Mouse (Mus musculus): ENCODE results near the gene Gm10644. TPM values are rescaled to one million over a fixed set of nuclear protein-coding genes. Genes with fewer than 3 reads are reported as not detected.

Gene Gm10644
- total RNA-seq, 1 experiment from 2014 or later: 0.10 TPM

DNA sequence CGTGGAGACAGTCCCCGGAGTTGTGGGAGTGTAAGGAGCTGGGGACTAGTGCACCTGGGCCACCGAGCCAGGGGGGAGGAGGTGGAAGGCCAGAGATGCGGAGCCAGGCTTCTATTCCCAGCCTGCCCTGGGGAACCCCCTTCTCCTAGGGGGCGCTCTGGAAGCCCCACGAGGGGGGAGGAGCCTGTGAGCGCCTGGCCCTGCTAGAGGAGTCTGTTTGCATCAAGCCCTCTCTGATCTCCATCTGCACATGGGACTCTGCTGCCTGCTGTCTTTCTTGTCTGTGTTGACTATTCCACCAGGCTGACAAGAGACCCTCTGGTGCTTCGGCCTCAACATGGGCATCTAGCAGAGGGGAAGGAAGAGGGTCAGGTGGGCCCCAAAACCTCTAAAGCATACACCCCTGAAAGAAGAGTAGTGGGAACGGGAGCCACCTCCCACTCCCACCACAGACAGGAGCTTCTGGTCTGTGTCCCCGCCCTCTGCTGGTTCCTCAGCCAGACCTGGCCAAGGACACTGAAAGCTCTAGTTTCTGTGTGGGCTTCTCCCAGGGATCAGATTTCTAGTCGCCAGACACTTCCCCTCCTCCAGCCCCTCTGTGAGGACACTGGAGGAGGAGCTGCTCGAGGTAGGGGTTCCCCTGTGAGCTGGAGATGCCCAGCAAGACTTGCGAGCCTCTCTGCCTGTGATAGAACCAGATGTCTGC, 51.9 kb downstream of the Gm10644 start:
- ATAC-seq (replicated peaks; ENCODE audit: insufficient number of reproducible peaks, low FRiP score, low TSS enrichment, poor library complexity, severe bottlenecking): no peak

DNA sequence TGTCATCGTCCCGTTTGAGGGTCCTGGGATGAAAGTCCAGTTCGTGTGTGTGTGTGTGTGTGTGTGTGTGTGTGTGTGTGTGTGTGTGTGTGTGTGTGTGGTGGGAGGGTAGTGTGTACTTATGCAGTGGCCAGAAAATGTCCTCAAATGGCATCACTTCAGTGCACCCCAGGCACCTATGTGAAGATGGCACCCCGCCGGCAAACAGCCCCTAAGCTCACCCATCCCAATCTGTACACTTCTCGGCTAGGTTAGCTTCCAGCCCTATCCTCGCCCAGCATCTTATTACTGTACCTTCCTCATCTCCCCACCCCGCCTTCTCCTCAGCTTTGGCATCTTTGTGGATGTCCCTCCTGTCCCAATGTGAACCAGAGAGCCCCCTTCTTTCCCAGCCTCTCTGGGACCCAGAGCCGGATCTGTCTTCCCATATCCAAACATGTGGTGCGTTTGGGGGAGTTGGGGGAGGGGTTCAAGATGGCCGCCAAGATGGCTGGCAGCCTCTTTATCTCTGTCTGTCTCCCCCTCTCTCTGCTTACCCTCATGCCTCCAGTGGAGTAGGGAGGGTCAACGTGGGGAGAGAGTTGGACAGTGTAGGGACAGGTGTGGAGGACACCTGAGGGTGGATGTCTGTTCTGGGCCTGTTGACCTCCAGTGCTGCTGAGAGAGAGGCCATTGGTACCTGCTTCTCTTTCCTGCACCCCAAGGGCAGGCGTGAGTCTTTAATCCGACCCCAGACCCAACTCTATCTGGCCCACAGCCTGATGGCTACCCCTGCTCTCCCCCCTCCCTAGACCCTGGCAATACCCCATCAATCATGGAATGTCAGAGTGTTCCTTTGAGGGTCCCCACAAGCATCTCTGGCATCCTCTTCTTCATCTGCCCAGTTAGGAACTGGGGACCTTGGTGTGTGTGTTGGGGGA, 53.2 kb downstream of the Gm10644 start:
- no peak for ATAC-seq (replicated peaks; ENCODE audit: insufficient number of reproducible peaks, low FRiP score, low TSS enrichment, poor library complexity, severe bottlenecking)

DNA sequence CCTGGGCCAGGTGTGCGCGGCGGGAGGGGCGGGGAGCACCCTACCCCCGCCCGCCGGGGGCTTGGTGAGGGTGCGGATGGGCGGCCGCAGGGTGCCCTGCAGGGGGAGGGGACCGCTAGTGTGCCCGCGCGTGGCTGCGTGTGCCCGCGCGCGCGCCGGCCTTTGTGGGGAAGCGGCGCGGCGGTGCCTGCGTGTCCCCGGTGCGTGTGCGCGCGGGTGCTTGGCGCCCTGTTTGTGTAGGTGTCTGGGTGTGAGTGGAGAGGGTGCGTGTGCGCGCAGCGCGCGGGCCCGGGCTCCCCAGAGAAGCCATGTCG, 54.1 kb downstream of the Gm10644 start:
- ATAC-seq (replicated peaks; ENCODE audit: insufficient number of reproducible peaks, low FRiP score, low TSS enrichment, poor library complexity, severe bottlenecking): no peak

DNA sequence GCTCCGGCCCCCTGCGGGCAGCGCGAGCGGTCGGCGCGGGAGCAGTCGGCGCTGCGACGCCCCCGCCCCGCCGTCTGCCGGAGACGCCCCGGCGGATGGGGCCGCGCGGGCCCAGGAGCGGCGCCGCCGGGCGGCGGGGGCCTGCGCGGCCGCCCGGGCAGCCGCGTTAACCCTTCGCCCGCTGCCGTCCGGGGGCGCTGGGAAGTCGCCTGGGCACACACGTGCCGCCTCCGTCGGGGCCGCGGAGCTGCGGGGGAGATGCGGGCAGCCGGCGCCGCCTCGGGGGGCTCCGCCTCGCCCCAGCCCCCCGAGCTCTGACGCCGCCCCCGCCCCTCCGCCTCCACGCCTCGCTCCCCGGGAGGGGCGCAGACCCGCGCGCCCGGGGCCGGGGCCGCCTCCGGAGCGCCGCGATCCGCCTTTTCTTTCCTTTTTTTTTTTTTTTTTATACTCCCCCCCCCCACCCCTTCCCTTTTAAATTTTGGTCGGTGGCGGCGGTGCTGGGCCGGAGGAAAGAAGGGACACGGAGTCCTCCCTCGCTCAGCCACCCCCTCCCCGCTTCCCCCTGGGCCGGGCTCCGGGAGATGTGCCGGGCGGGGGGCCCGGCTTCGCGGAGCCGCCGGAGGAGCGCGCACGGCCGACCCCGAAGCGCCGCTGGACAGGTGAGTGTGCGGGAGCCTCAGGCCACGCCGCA, 54.6 kb downstream of the Gm10644 start:
- ATAC-seq (replicated peaks; ENCODE audit: insufficient number of reproducible peaks, low FRiP score, low TSS enrichment, poor library complexity, severe bottlenecking): no peak

DNA sequence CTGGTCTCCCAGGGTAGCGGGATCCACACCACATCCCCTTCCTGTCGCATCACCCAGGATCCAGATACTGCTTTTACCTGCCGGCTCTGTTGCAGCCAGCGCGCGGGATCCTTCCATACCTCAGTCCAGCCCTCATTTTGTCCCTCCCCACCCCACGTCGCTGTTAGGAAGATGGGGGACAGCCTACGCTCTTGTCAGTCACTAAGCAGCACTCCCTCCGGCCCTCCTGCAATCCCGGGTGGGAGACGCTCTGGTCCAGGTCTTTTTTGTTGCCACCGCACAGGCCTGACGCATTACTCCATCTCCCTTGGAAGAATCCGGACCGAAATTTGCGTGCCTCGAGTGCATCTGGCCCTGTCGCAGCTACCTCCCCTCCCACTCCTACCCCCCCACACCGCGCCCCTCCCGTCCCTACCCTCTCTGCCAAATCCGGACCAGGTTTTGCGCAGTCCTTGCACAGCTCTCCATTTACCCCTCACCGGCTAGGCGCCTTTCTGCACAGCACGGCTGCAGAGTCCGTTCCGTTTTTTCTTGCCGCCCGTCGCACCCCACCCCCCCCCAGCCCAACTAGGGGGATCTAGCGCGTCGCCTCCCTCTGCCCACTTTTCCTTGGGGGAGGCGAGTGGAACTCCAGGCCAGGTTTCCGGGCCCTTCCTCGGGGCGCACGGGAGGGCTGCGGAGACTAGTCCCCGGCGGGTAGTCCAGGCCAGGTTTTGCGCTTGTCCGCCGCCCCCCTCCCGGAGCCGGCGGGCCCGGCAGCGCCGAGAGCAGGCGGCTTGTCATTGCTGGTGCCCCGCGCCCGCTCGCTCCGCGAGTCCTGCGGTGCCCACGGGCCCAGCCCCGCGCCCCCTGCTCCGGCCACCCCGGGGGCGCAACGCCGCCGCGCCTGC, 55.4 kb downstream of the Gm10644 start, which contains the start of gene Adgrl1:
TSS of gene Adgrl1 (plus strand) at position 743 of the 890 bp plus-strand sequence.
- ATAC-seq (replicated peaks; ENCODE audit: insufficient number of reproducible peaks, low FRiP score, low TSS enrichment, poor library complexity, severe bottlenecking): peak; percentile 27

DNA sequence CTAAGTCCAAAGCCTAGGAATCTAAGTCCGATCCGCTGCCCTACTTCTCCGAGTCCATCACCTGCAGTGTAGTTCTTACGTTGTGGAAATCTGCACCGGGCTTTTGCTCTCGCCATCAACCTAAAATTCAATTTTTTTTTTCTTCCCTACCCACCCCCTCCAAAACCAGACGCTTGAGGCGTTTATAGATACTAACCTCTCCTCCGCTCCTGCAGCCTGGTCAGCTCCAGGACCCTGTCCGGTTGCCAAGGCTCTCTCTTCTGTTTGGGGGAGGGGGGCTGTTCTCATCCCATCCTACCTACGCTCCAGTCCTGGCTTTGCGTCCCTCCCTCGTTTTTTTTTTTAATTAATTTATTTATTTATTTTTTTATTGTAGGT, 56.0 kb downstream of the Gm10644 start:
- no peak for ATAC-seq (replicated peaks; ENCODE audit: insufficient number of reproducible peaks, low FRiP score, low TSS enrichment, poor library complexity, severe bottlenecking)

DNA sequence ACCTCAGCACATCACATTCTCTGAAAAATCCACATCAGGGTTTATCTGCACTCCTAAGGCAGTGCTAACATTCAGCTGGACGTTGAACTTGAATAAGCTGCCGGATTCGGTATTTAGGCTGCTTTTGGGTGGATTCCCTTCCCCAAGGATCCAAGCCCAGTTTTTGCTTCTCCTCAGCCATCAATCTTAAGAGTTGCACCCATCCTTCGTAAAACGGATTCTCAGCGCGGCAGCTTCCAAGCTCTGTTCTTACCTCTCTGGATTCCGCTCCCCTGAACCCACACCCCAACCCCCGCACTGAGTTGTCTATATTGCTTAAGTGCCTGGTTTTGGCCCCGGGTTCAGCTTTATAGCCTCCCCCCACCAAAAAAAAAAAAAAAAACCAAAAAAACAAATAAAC, 56.5 kb downstream of the Gm10644 start:
- ATAC-seq (replicated peaks; ENCODE audit: insufficient number of reproducible peaks, low FRiP score, low TSS enrichment, poor library complexity, severe bottlenecking): no peak

DNA sequence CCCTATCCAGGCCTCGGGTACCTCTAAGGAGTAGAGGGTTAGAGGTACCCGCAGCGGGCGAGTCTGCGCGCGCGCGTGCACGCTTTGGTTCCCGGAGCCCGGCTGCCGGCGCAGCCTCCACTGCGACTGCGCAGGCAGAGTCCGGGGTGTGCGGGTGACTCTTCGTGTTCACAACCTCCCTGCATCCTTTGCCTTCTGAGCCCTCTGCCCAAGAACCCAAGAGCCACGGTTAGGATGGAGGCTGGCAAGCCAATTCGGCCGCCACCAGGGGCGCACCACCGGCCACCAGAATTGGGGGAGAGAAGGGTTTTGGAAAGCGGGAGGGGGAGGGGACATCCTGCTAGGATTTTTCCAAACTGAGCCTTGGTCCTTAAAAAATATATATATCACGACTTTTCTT, 57.8 kb downstream of the Gm10644 start:
- no peak for ATAC-seq (replicated peaks; ENCODE audit: insufficient number of reproducible peaks, low FRiP score, low TSS enrichment, poor library complexity, severe bottlenecking)

DNA sequence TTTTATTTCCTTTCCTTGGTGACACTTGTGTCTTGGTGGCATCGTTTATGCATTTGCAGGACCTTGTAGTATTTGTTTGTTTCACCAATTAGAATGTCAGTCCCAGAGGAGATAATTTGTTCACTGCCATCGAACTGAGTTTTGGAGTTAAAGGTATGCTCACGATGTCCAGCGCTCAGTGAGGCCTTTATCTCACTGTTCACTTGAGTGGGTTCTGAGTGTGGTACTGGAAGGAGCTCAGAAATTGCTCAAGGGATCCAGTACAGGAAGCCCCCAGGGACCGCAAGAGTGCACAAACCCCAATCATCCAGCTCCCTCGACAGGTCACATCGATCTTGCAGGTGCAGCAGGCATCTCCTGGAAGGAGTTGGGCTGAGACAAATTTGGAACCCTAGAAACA, 58.5 kb downstream of the Gm10644 start:
- ATAC-seq (replicated peaks; ENCODE audit: insufficient number of reproducible peaks, low FRiP score, low TSS enrichment, poor library complexity, severe bottlenecking): no peak

DNA sequence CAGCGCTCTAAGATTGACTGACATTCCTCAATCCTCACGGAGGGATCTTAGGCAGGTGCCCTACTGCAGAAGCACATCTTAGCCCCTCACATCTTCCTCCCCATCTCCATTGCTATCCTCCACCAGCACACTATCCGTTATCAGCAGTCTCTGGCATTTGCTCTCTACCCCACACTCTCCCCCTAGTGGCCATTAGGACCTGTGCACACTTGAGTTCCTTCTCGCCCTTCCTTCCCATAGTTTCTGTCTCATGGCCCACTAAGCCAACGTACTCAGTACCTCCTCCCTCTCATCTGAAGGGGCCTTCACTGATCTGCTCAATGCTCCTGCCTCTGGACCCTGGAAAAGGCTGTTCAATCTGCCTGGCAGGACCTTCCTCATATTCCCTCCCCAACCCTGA, 59.1 kb downstream of the Gm10644 start:
- peak; percentile 53 for ATAC-seq (replicated peaks; ENCODE audit: insufficient number of reproducible peaks, low FRiP score, low TSS enrichment, poor library complexity, severe bottlenecking)

DNA sequence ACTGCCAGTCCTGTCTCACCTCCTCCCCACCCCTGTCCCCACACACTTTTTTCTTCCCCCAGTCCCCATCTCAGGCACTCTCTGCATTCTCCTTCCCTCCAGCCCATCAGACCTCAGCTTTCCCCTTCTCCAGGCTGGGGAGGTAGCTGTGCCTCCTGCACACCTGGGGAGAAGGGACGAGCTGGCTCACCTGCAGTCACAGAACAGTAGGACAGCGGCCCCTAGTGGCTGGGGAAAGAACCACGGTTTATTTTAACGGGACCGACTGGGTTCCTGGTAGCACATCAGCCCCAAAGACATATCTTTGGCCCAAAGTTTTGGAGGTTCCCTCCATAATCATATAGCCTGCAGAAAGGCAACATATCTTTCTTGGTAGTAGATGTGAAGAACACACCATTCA, 61.1 kb downstream of the Gm10644 start:
- ATAC-seq (replicated peaks; ENCODE audit: insufficient number of reproducible peaks, low FRiP score, low TSS enrichment, poor library complexity, severe bottlenecking): peak; percentile 50; the same call in 1 of the 2 replicates

DNA sequence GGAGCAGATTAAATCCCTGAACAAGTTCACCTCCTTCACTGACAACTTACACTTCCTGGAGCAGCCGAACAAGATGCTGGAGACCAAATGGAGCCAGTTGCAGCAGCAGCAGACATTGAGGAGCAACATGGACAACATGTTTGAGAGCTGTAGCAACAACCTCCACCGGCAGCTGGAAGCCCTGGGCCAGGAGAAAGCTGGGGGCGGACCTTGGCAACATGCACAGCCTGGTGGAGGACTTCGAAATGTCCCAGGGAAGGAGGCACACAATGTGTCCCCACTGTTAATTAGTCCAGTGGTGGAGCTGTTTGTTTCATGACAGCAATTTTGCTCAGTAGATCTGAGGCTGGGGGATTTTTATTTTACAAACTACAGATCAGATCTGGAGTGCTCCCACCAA, 62.9 kb downstream of the Gm10644 start:
- no peak for ATAC-seq (replicated peaks; ENCODE audit: insufficient number of reproducible peaks, low FRiP score, low TSS enrichment, poor library complexity, severe bottlenecking)

DNA sequence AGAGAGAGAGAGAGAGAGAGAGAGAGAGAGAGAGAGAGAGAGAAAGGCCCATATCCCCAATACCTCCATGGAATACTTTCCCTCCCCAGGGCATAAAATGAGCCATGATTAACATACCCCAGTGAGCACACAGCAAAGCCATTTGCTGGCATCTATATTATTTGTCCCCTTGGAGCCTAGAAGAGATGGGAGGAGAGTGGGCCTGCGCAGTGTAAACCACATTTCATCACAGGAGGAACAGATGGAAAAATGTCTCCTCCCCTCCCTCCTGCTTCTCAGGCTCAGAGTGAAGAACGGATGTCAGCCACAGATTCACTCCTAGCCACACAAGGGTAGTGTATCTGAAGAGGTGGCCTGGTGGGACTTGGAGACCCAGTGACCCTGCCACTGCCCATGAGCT, 66.6 kb downstream of the Gm10644 start:
- no peak for ATAC-seq (replicated peaks; ENCODE audit: insufficient number of reproducible peaks, low FRiP score, low TSS enrichment, poor library complexity, severe bottlenecking)

Other genes with a start within 250 kb of the Gm10644 start
- 51.8 to 77.1 TPM (median 60.3 TPM) in 3 replicates for gene Ddx39, start 240.0 kb downstream of the Gm10644 start, total RNA-seq (2017)
- 1,127 to 1,315 TPM (median 1,167 TPM) in 3 replicates for gene Adgre5, start 213.9 kb downstream of the Gm10644 start, total RNA-seq (2017)
- gene Adgrl1, start 55.1 kb downstream of the Gm10644 start, total RNA-seq (2017): 0.53 to 4.7 TPM (median 1.5 TPM) in 3 replicates
- 3.5 to 4.9 TPM (median 3.6 TPM) in 3 replicates for gene Asf1b, start 302 bp upstream of the Gm10644 start, total RNA-seq (2017)
- gene Prkaca, start 17.8 kb upstream of the Gm10644 start, total RNA-seq (2017): 14.5 to 24.5 TPM (median 18.8 TPM) in 3 replicates
- 26.3 to 44.6 TPM (median 35.4 TPM) in 3 replicates for gene Samd1, start 42.5 kb upstream of the Gm10644 start, total RNA-seq (2017)
- not detected in 3 replicates for gene 1700067K01Rik, start 46.3 kb upstream of the Gm10644 start, total RNA-seq (2017)
- not detected in 3 replicates for gene 2210011C24Rik, start 57.0 kb upstream of the Gm10644 start, total RNA-seq (2017)
- 0.19 to 0.95 TPM in 2 of 3 replicates, not detected in the other for gene Palm3, start 66.3 kb upstream of the Gm10644 start, total RNA-seq (2017)
- 7.4 to 27.0 TPM (median 8.4 TPM) in 3 replicates for gene Il27ra, start 87.4 kb upstream of the Gm10644 start, total RNA-seq (2017)
- not detected in 3 replicates for gene Rln3, start 89.8 kb upstream of the Gm10644 start, total RNA-seq (2017)
- 2.4 to 3.7 TPM (median 2.6 TPM) in 3 replicates for gene Gm10643, start 109.9 kb upstream of the Gm10644 start, total RNA-seq (2017)
- 8.4 to 15.4 TPM (median 10.1 TPM) in 3 replicates for gene Rfx1, start 111.6 kb upstream of the Gm10644 start, total RNA-seq (2017)
- gene Dcaf15, start 149.6 kb upstream of the Gm10644 start, total RNA-seq (2017): 19.0 to 27.3 TPM (median 24.0 TPM) in 3 replicates
- gene Podnl1, start 170.8 kb upstream of the Gm10644 start, total RNA-seq (2017): 0.11 to 0.87 TPM (median 0.57 TPM) in 3 replicates
- 8.7 to 18.5 TPM (median 16.1 TPM) in 3 replicates for gene Cc2d1a, start 192.7 kb upstream of the Gm10644 start, total RNA-seq (2017)
- 1.8 to 2.1 TPM in 2 of 3 replicates, not detected in the other for gene 4930432K21Rik, start 192.8 kb upstream of the Gm10644 start, total RNA-seq (2017)
- gene Nanos3, start 230.0 kb upstream of the Gm10644 start, total RNA-seq (2017): not detected in 3 replicates